Mouse (Mus musculus): ENCODE measurements around the gene Rdh5. TPM values are rescaled to one million over a fixed set of nuclear protein-coding genes. Genes with fewer than 3 reads are reported as not detected.

The Rdh5 gene
- total RNA-seq (2017): 1.3 and 5.1 TPM in 2 replicates

DNA sequence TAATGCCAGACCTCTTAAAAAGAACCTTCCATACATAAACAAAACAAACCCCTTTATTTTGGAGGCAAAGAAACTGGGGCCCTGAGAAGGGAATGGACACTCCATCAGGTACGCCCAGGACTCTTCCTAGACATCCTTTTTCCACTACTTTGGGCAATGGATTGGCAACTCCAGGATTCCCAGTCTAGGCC is at the start of gene Rdh5:
TSS of gene Rdh5 (minus strand) at position 67 of the 191 bp plus-strand sequence.
- ATAC-seq (replicated peaks in 1 of 2; ENCODE audit: insufficient read depth in 1 of 2, low FRiP score in 2 of 2, low TSS enrichment in 1 of 2, low read depth in 1 of 2, poor library complexity in 2 of 2, severe bottlenecking in 2 of 2): no peak

DNA sequence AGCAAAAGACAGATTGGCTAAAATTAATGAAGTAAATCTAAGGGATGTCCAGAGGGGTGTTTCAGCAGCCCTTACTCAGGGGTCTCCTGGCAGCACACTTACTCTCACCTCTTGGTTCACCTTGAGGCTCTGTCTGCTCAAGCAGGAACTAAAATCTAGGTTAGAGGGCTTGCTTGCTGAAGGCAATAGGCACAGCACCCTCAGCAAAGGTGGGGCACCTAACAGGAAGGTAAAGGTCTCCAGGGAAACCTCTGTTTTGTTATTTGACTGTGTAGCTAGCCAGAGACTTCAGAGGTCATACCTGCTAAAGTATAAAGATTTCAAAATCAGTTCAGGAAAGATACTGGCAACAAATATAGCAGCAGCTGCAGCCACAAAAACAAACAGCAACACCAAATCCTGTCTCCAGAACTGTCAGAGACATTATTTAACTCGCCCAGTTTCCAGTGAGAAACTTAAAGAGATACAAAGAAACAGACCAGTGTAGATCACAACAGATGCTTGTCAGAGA is 48.1 kb upstream of the Rdh5 start:
- ATAC-seq (replicated peaks in 1 of 2; ENCODE audit: insufficient read depth in 1 of 2, low FRiP score in 2 of 2, low TSS enrichment in 1 of 2, low read depth in 1 of 2, poor library complexity in 2 of 2, severe bottlenecking in 2 of 2): no peak

DNA sequence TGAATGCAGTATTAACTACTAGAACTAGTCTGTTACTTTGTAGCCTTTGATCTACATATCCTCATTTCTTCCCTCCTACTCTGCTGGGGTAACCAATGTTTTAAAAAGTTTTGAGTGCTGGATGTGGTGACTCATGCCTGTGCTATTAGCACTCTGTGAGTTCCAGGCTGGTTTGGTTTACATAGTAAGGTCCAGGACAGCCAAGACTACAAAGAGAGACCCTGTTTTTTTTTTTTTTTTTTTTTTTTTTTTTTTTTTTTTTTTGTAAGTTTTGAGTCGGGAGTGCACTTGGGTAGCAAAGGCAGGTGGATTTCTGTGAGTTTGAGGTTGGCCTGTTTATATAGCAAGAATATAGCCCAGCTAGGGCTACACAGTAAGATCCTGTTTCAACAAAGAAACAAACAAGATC is 45.7 kb upstream of the Rdh5 start:
- ATAC-seq (replicated peaks in 1 of 2; ENCODE audit: insufficient read depth in 1 of 2, low FRiP score in 2 of 2, low TSS enrichment in 1 of 2, low read depth in 1 of 2, poor library complexity in 2 of 2, severe bottlenecking in 2 of 2): no peak

DNA sequence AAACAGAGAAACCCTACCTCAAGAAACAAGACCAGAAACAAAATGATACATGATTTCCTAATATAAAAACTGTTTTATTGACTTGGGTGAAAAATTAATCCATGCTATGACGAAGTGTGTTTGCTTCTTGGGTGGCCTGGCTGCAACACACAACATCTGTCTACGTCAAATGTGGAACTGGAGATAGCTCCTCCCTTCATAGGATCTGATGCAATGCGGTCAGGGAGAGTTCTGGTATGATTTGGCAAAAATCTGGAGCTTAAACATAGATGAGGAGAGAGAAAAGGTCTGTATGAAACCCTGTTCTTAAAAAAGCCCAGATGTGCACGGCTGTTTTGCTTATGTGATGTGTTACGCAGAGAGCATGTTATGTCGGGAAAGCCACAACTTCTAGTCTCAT is 43.2 kb upstream of the Rdh5 start:
- ATAC-seq (replicated peaks in 1 of 2; ENCODE audit: insufficient read depth in 1 of 2, low FRiP score in 2 of 2, low TSS enrichment in 1 of 2, low read depth in 1 of 2, poor library complexity in 2 of 2, severe bottlenecking in 2 of 2): peak; percentile 80 to 92

DNA sequence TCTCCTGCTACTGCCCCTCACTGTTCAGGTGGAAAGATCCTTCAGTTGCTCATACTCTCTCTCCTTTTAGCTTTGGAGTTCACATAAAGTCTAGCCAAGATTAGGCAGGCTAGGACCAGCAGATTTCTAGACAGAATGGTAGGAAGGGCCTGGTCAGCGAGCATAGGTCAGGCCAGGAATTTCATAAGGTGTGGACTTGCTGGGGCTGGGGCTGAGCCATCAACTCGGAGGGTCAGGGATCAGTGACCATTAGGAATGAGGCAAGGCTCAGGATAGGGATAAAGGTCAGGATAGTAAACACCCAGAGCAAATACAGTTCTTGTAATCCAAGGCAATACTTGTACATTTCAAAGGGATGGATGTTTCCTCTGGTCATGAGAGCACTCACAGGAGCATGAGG is 42.3 kb upstream of the Rdh5 start:
- no peak for ATAC-seq (replicated peaks in 1 of 2; ENCODE audit: insufficient read depth in 1 of 2, low FRiP score in 2 of 2, low TSS enrichment in 1 of 2, low read depth in 1 of 2, poor library complexity in 2 of 2, severe bottlenecking in 2 of 2)

DNA sequence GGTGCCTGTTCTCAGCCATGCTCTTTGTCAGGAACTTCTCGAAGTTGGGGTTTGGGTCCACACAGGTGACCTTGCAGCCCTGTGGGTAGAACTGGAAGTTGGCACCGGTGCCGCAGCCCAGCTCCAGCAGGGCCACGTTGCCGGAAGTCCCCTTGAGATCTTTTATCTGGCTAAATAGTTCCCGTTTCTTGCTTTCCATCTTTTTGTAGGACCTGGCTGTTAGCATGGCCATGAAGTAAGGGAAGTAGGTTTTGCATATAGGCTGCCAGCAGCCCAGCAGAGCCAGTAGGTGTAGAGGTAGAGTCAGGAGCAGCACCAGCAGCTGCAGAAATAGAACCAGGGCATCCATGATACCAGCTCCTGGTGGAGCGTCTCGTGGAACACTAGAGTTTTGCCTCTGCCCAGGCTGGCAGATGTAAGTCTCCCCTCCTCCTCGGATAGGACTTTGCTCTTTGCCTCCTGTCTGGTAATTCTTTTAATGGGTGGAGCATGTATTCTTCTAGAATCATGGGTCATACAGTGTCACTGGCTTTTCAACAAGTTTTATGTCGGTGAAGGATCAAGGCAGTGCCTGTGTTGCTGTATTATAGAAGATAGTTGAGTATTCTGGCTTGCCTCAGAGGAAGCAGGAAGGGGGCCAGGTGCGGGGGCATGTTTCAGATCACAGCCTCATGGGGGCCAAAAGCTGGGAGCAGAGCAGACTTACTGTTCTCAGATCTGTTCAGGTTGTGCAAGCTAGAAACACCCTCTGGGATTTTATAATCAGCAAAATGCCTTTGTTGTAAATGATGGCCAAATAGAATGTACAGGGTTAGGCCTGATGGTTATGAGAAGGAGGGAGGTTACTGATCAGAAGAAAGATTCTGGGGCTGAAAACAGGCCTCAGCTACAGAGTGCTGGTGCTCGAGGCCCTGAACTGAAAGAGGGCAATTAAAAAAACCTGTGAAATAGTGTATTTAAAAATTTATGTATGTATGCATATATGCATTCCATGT is 38.2 kb upstream of the Rdh5 start, which contains the start of gene Mettl7b:
TSS of gene Mettl7b (minus strand) at position 399 of the 995 bp plus-strand sequence.
- peak; percentile 59 to 61 for ATAC-seq (replicated peaks in 1 of 2; ENCODE audit: insufficient read depth in 1 of 2, low FRiP score in 2 of 2, low TSS enrichment in 1 of 2, low read depth in 1 of 2, poor library complexity in 2 of 2, severe bottlenecking in 2 of 2)

DNA sequence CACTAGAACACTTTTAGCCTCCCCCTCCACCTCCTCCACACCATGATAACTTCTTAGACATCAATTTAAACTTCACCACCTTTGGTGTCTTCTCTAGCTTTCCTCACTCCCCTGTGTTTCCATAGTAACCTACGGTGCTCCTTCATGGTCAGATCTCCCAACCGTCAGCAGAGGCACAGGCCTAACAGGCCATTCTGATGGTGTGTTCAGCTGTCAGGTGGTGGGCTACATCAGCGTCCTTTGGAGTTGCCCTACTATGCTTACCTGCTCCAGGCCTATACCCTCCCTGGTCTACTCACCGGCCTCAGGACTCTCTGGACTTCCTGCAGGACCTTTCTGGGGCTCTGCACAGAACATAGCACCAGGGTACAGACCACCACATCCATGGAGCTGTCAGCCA is 37.5 kb upstream of the Rdh5 start:
- ATAC-seq (replicated peaks in 1 of 2; ENCODE audit: insufficient read depth in 1 of 2, low FRiP score in 2 of 2, low TSS enrichment in 1 of 2, low read depth in 1 of 2, poor library complexity in 2 of 2, severe bottlenecking in 2 of 2): no peak

DNA sequence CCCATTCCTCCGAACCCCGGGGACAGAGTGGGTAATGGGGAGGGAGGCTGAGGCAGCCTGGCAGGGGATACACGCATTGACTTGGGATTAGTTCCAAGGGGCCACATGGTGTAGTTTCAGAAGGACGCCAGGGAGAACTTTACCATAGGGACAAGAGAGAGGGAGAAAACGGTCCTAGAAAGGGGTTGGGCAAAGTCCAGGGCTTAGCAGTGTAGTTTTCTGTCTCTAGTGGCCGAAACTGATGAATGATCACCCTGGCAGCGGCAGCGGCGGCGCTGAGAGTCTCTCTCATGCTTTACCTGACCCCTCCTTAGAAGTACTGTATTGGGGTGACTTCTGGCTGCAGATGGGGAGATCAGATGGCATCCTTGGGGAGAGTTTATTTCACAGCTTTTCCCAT is 35.7 kb upstream of the Rdh5 start:
- ATAC-seq (replicated peaks in 1 of 2; ENCODE audit: insufficient read depth in 1 of 2, low FRiP score in 2 of 2, low TSS enrichment in 1 of 2, low read depth in 1 of 2, poor library complexity in 2 of 2, severe bottlenecking in 2 of 2): no peak

DNA sequence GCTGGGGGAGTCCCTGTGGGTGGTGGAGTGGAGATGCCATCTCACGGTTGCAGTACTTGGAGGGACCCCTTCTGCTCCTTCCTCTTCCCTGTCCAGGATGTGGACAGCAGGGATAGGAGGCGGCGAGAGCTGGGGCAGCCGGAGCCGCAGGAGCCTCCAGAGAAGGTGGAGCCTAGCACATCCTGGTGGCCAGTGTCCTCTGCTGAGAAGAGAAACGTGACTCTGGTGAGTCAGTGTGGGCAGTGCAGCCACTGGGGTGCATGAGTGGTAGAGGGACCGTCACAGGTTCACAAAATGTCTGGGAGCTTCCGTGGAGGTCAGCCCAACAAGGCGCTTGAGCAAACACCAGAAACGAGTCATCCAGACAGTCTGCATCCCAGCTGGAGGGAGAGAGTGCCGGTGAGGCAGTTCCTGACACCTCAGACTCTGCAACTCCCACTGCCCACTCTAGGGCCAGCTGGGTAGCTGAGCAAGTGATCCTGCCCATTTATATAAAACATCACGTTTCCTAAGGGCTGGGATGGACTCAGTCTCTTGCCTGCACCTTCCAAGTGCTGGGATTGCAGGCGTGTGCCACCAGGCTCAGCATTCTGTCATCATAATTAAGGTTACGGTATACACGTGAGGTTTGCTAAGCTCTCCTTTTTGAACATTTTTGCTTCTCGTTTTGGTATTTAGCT is 27.7 kb upstream of the Rdh5 start:
- ATAC-seq (replicated peaks in 1 of 2; ENCODE audit: insufficient read depth in 1 of 2, low FRiP score in 2 of 2, low TSS enrichment in 1 of 2, low read depth in 1 of 2, poor library complexity in 2 of 2, severe bottlenecking in 2 of 2): no peak

DNA sequence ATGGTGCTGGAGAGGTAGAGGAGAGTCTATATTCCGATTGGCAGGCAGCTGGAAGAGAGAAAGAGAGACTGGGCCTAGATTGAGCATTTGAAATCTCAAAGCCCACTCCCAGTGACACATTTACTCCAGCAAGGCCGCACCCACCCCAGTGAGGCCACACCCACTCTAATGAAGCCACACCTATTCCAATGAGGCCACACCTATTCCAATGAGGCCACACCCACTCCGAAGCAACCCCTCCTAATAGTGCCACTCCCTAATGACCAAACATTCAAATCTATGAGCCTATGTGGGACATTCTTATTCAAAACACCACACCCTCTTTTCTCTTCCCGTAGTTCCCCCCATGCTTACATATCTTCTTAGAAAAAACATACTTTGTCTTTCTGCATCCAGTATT is 24.8 kb upstream of the Rdh5 start:
- no peak for ATAC-seq (replicated peaks in 1 of 2; ENCODE audit: insufficient read depth in 1 of 2, low FRiP score in 2 of 2, low TSS enrichment in 1 of 2, low read depth in 1 of 2, poor library complexity in 2 of 2, severe bottlenecking in 2 of 2)

DNA sequence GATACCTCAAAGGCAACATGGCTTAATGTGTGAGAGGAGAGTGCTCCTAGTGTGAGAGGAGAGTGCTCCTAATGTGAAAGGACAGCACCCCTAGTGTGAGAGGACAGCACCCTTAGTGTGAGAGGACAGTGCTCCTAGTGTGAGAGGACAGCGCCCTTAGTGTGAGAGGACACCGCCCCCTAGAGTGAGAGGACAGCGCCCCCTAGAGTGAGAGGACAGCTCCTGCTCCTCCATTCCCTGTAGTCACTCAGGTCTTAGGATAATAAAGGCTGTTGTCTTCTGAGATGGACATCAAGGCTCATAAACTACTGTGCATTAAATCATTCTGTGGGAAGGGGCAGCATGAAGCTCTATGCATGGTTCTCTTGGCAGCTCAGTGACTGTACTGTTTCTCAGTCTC is 23.0 kb upstream of the Rdh5 start:
- peak; percentile 57 to 62; a peak in 3 of 4 replicates for ATAC-seq (replicated peaks in 1 of 2; ENCODE audit: insufficient read depth in 1 of 2, low FRiP score in 2 of 2, low TSS enrichment in 1 of 2, low read depth in 1 of 2, poor library complexity in 2 of 2, severe bottlenecking in 2 of 2)

DNA sequence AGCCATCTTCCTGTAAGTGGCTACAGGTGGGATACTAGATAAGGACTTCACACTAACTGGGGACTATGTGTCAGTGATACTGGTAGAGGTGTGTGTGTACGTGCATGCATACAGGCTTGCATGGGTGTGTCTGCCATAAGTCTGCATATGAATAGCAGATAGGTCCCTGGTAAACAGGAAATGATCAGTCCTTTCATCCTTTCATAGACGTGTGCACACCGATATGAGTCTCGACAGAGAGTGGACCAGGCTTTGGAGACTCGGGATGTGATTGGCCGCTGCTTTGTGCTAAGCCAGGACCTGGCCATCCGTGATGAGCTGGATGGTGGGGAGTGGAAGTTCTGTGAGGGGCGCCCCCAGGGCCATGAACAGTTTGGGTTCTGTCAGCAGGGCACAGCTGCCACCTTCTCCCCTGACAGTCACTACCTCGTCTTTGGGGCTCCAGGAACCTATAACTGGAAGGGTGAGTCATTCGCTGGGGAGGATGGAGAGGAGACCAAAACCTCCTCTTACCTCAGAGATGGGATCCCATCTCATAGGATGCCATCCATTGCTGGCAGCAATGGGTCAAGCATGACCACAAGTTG is 17.9 kb upstream of the Rdh5 start:
- no peak for ATAC-seq (replicated peaks in 1 of 2; ENCODE audit: insufficient read depth in 1 of 2, low FRiP score in 2 of 2, low TSS enrichment in 1 of 2, low read depth in 1 of 2, poor library complexity in 2 of 2, severe bottlenecking in 2 of 2)

DNA sequence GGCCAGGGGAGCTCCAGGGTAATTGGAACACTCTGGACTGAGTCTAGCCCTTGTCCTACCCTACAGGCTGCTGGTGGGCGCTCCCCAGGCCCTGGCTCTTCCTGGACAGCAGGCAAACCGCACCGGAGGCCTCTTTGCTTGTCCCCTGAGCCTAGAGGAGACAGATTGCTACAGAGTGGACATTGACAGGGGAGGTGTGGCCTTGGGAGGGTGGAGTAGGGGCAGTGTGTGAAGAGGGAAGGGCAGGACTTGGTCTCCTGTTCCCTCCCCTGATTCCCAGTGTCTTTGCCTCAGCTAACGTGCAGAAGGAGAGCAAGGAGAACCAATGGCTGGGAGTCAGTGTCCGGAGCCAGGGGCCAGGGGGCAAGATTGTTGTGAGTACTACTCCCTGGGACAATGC is 16.3 kb upstream of the Rdh5 start:
- ATAC-seq (replicated peaks in 1 of 2; ENCODE audit: insufficient read depth in 1 of 2, low FRiP score in 2 of 2, low TSS enrichment in 1 of 2, low read depth in 1 of 2, poor library complexity in 2 of 2, severe bottlenecking in 2 of 2): no peak

DNA sequence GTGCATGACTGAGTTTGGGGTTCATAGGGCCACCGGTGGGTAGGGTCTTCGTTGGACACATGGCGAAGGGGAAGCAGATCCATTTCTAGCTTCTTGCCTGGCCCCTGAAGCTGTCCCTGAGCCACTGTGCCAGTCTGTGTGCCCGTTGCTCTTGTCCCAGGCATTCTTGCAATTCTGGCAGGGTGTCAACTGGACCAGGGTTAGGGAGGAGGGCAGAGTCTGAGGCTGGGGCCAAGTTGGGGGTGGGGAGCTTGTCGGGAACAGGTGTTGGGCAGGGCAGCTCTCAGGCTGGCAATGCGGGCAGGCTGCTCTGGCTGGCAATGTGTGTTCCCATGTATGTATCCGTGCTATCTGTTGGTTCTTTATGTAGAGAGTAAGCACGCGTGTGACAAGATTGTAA is 15.8 kb upstream of the Rdh5 start:
- ATAC-seq (replicated peaks in 1 of 2; ENCODE audit: insufficient read depth in 1 of 2, low FRiP score in 2 of 2, low TSS enrichment in 1 of 2, low read depth in 1 of 2, poor library complexity in 2 of 2, severe bottlenecking in 2 of 2): no peak

DNA sequence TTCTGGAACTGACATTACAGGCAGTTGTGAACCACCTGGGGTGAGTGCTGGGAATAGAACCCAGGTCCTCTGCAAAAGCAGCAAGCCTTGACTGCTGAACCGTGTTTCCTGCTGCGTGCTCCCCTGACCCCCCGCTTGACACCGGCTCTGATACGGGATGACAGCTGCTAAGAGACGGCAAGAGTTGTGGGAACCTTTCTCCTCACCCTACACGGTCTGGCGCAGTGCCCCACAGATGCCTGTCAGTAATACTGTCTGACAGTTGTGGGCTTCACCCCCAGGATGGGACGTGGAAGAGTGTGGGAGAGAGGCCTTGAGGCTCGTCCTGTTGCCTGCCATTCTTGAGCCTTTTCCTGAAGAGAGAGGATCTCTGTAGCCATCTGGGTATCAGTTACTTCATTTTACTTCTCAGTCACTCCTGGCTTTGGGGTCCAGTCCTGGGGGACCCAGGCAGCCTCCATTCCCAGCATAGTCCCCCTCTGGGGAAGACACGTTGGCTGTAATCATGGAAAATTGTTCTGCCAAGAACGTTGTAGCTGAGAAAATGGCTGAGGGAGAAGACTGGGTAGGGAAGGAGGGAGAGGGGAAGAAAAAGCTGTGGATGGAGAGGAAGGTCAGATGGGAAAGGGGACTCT is 15.2 kb upstream of the Rdh5 start:
- no peak for ATAC-seq (replicated peaks in 1 of 2; ENCODE audit: insufficient read depth in 1 of 2, low FRiP score in 2 of 2, low TSS enrichment in 1 of 2, low read depth in 1 of 2, poor library complexity in 2 of 2, severe bottlenecking in 2 of 2)

DNA sequence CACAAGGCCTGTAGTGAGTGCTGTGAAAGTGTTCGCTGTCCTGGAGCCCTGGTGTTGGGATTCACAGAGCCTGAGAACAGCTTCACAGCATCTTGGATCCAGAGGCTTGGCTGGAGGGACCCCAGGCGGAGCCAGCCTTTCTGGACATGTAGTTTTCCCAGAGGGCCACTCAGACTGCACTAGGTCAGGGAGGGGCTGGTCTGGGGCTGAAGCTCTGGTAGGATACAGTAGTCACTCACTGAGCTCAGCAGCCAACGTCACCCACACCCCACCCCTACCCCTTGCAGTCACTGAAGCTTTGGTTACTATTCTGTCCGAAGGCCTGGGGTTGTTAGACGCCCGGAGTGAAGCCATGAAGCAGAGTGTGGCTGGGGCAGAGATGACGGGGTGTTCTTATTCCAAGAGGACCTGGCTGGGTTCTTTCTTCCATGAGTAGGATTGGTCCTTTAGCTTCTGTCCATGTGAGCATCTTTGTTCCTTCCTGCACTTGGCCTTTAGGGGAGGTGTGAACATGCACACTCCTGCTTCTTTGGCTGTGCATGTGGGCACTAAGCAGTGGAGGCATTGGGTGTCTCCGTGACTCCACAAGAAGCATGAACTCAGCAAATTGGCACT is 13.2 kb upstream of the Rdh5 start:
- ATAC-seq (replicated peaks in 1 of 2; ENCODE audit: insufficient read depth in 1 of 2, low FRiP score in 2 of 2, low TSS enrichment in 1 of 2, low read depth in 1 of 2, poor library complexity in 2 of 2, severe bottlenecking in 2 of 2): no peak

DNA sequence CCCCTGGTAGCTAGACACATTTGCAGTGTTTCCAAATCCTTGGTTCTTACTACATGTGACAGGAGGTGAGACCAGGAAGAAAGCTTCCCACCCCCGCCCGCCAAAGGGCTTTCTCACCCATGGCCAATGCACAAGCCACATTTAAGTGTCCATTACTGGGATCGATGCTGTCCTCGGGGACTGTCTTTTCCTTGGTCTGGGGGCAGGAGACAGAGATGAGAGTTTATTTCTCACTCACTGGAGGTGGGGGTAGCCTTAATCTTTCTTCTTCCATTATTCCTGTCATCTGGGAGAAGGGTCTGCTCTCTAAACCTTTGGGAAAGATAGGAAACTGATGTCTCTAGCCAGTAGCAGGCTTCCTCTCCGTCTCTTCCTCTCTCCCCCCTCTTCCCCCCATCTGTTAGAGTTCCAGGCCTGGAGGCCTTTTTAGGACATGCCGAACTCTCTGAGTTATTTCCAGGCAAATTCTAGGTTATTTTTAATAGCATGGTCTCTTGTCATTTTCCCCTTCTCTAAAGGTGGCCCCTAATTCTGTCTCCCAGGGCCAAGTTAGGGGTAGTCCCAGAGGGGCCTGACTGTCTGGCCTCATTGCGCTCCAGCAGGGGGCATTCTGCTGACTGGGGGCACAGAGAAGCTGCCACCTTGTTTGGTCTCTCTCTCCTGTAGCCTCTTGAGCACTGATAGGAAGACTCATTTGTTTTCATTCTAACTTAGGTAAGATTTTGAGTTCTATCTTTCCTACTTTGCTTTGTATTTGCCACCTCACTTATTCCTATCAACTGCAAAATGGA is 12.5 kb upstream of the Rdh5 start:
- ATAC-seq (replicated peaks in 1 of 2; ENCODE audit: insufficient read depth in 1 of 2, low FRiP score in 2 of 2, low TSS enrichment in 1 of 2, low read depth in 1 of 2, poor library complexity in 2 of 2, severe bottlenecking in 2 of 2): no peak
